Mouse (Mus musculus): Measurements from ENCODE around the gene Slc25a24.
A peak's percentile ranks its signal among the peaks of the same experiment; 100 is the strongest.

Gene Slc25a24

GRCm38 (mm10) chr3:109169121-109169520 is 46.2 kb downstream of the Slc25a24 start:
- no peak for DNase-seq (ENCODE audit: low read depth, low spot score)

- DNase-seq (ENCODE audit: low read depth, low spot score), result peak; percentile 49
Measured at GRCm38 (mm10) chr3:109171070-109171778, 48.3 kb downstream of the Slc25a24 start.

- no peak for DNase-seq (ENCODE audit: low read depth, low spot score)
Measured at GRCm38 (mm10) chr3:109174394-109174793, 51.4 kb downstream of the Slc25a24 start.

DNA sequence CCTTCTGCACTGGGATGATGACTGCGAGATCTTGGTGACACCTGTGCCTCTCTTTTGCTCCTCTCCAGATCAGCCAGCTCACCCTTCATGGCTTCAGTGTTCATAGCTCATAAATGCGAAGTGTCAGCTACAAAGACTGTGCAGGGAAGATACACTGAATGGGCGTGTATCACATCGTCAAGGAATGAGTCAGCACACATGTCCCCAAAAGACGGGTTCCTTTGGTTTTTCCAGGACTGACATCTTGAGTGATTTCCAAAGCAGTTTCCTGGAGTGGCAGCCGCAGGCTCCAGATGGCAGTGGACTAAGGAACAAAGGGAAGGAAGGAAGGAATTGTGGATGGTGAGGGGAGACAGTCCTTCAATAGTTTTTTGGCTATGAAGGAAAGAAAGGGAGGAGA is 55.8 kb downstream of the Slc25a24 start:
- no peak for DNase-seq (ENCODE audit: low read depth, low spot score)

DNA sequence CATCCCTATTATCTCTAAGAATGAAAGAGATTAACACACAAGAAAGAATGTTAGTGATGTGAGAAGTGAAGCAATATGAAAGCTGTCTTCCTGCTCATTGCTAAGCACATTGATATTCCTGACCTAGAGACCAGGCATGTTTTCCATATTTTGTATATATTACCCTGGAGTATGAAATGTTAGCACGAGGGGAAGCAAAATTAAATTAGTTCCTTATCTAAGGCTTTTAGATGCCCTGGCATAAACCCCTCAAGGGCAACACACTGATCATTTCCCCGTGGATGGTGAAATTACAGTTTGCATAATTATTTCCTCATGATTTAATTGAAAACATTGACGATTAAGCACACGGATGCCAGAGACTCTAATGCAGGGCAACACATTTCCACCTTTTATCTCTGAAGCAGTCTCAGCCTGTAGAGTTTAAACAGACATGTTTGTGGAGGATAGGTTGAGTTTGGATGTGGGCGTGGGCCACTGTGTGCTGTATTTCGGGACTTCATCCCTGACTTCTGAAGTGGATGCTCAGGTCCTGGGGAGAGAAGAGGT is 56.7 kb downstream of the Slc25a24 start:
- no peak for DNase-seq (ENCODE audit: low read depth, low spot score)

GRCm38 (mm10) chr3:109196166-109196565 is 73.2 kb downstream of the Slc25a24 start:
- no peak for DNase-seq (ENCODE audit: low read depth, low spot score)

- no peak for DNase-seq (ENCODE audit: low read depth, low spot score)
Measured at GRCm38 (mm10) chr3:109199280-109199679, 76.3 kb downstream of the Slc25a24 start.

DNA sequence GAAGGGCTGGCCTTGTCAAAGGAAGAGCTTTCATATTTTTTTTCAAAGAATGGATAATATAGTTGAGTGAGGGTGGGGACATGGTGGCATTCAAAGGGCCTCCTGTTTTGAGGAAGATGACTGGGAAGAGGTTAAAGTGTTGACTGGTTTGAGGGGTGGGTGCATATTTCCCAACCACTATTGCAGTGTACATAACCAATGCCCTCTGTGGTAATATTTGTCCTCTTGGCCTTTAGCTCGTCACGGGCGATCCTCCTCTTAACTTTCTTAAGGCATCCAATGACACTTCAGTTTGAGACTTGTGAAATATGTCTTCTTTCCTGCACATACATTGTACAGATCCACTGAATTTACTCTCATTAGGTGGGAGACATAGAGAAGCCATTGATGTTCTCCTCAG is 89.4 kb downstream of the Slc25a24 start:
- DNase-seq (ENCODE audit: low read depth, low spot score), result no peak

GRCm38 (mm10) chr3:109216352-109216751 is 93.4 kb downstream of the Slc25a24 start:
- no peak for DNase-seq (ENCODE audit: low read depth, low spot score)
